Mouse (Mus musculus) lung, postnatal 10 days (tissue): ENCODE results near the gene Galt.

Experiments used
- DNase-seq: peaks from one replicate; pipeline ENCODE4 v3.0.0; 2021

The Galt gene

GRCm38 (mm10) chr4:41754797-41755337, at the start of gene Galt:
Galt (plus strand) TSS chr4:41755228.
- no peak for DNase-seq

GRCm38 (mm10) chr4:41705922-41706754, 48.9 kb upstream of the Galt start:
- DNase-seq, result no peak

- peak; percentile 74 for DNase-seq
These were observed 48.0 kb upstream of the Galt start for GRCm38 (mm10) chr4:41707011-41707535.

- peak; percentile 77 for DNase-seq
These were observed 46.8 kb upstream of the Galt start for GRCm38 (mm10) chr4:41708192-41708745.

- no peak for DNase-seq
These were observed 44.8 kb upstream of the Galt start for GRCm38 (mm10) chr4:41710229-41710628.

GRCm38 (mm10) chr4:41711705-41712375, 43.2 kb upstream of the Galt start:
- DNase-seq, result no peak

GRCm38 (mm10) chr4:41712421-41713196, 42.4 kb upstream of the Galt start:
- DNase-seq, result no peak

- peak; percentile 88 for DNase-seq
These were observed 41.6 kb upstream of the Galt start, which contains the start of gene Rpp25l for GRCm38 (mm10) chr4:41713197-41714067. Rpp25l (minus strand) TSS chr4:41713534.

- DNase-seq, result peak; percentile 84
These were observed 40.8 kb upstream of the Galt start for GRCm38 (mm10) chr4:41714276-41714675.

GRCm38 (mm10) chr4:41715082-41715481, 39.9 kb upstream of the Galt start:
- DNase-seq, result no peak

- no peak for DNase-seq
These were observed 39.4 kb upstream of the Galt start for GRCm38 (mm10) chr4:41715596-41715995.

- DNase-seq, result no peak
These were observed 38.2 kb upstream of the Galt start for GRCm38 (mm10) chr4:41716834-41717233.

GRCm38 (mm10) chr4:41722918-41723351, 32.1 kb upstream of the Galt start, which contains the start of gene Dctn3:
Dctn3 (minus strand) TSS chr4:41723170.
- peak; percentile 95 for DNase-seq

GRCm38 (mm10) chr4:41726826-41727621, 28.0 kb upstream of the Galt start:
- DNase-seq, result no peak

- no peak for DNase-seq
These were observed 23.8 kb upstream of the Galt start, which contains the start of gene Arid3c for GRCm38 (mm10) chr4:41731052-41731765. Arid3c (minus strand) TSS chr4:41731142.

GRCm38 (mm10) chr4:41737602-41738255, 17.3 kb upstream of the Galt start:
- DNase-seq, result peak; percentile 85

- DNase-seq, result no peak
These were observed 16.8 kb upstream of the Galt start for GRCm38 (mm10) chr4:41738256-41738603.

- DNase-seq, result no peak
These were observed 15.8 kb upstream of the Galt start for GRCm38 (mm10) chr4:41739260-41739659.
